ENCODE assay signal across 24 mouse cellular contexts in the genomic region with DNA sequence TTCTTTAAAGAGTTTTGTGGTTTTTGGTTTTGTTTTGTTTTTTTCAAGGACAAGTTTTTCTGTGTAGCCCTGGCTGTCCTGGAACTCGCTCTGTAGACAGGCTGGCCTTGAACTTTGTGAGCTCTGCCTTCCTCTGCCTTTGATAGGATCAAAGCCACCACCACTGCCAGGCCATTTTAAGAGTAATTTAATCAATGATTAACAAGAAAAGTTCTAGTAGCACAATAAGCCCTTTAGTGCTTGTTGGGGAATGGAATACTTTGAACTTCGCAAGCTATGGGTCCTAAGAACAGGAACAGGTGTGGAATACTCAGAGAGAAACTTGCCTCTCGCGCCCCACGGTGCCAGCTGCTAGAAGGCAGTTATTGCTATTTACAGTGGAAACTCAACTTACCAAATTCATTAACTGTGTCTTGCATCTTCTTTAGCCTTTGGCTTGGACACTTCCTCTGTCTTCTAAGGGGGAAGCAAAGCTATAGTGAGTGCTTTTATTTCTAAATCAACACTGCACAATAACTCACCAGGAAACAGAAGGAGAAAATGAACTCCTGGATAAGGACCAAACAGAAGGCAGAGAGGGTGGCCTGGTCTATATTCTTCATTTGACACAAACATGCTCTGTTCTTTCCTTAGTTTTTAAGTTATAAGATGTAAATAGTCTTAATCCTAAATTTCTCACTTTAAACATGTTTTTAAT. TPM values are rescaled to one million over a fixed set of nuclear protein-coding genes. Genes with fewer than 3 reads are reported as not detected.
DNase-seq lines count a peak whose midpoint lies in the region; TF ChIP-seq lines count a peak whose summit lies in the region.
"Had no signal": no experiment of that assay in that cellular context is flagged by ENCODE, and none has a peak within 500 bp of the region (broad histone marks: within the 10 kb centered on the region; RNA-seq: fewer than 3 reads in every experiment).

No protein-coding gene starts in this region.

- H3K79me2 ChIP-seq in MEL (ENCODE audit: control insufficient read depth, insufficient read depth, low read length, poor library complexity) = no peaks in the 10 kb centered on the region

- DNase-seq in kidney, adult 9 months = peak; percentile 9
- no peak for DNase-seq in kidney, postnatal 25 days
- peak; percentile 14 for DNase-seq in MEL (ENCODE audit: low read depth, low spot score)
- peak; percentile 3 to 29 for DNase-seq in adrenal gland, postnatal 36 days
- DNase-seq in gastrocnemius, adult 18-20 months (ENCODE audit: low spot score) = no peak
- no peak for DNase-seq in thymus, postnatal 14 days
- DNase-seq: cerebellum, adult 2 months; cerebellum, postnatal 36 days; gastrocnemius, postnatal 36 days; heart, adult 18-20 months; heart, postnatal 36 days; kidney, adult 18-20 months; layer of hippocampus, postnatal 36 days; liver; right cerebral cortex, postnatal 4 days had no signal

- H3K4me3 ChIP-seq in MEL (ENCODE audit: control insufficient read depth in 1 of 2, insufficient read depth in 1 of 2, low read depth in 2 of 2, low read length in 2 of 2) = no peak overlapping the region
- H3K4me3 ChIP-seq: forebrain, embryonic 13.5 days; hindbrain, embryonic 12.5 days; lung, embryonic 15.5 days; midbrain, embryonic 10.5 days; midbrain, embryonic 15.5 days had no signal

- TF ChIP-seq CTCF in MEL (IDR thresholded peaks at IDR 0.05 in 2 of 3, conservative IDR thresholded peaks at IDR 0.05 in 1 of 3; ENCODE audit: control insufficient read depth in 1 of 3, insufficient read depth in 1 of 3, low read depth in 2 of 3, low read length in 3 of 3, poor library complexity in 1 of 3, severe bottlenecking in 1 of 3) = no peak

- H3K27ac ChIP-seq in MEL (ENCODE audit: control insufficient read depth, low read depth, low read length) = peak overlapping the region; percentile 19; the same call in 1 of the 2 replicates
- H3K27ac ChIP-seq: forebrain, embryonic 13.5 days; hindbrain, embryonic 12.5 days; hindbrain, postnatal 0 days; kidney, postnatal 0 days; lung, embryonic 15.5 days; midbrain, embryonic 10.5 days; midbrain, embryonic 15.5 days had no signal

- TF ChIP-seq RAD21 in MEL (IDR thresholded peaks at IDR 0.05; ENCODE audit: low read depth, low read length) = no peak

- H3K9ac ChIP-seq in MEL (ENCODE audit: control insufficient read depth, low read depth, low read length, poor library complexity, severe bottlenecking) = no peak overlapping the region
- H3K9ac ChIP-seq: forebrain, embryonic 13.5 days; hindbrain, embryonic 12.5 days; lung, embryonic 15.5 days; midbrain, embryonic 15.5 days had no signal

- TF ChIP-seq EP300 in MEL (IDR thresholded peaks at IDR 0.05; ENCODE audit: low read depth in 1 of 2, low read length in 2 of 2) = no peak

- H3K4me1 ChIP-seq in MEL (ENCODE audit: control insufficient read depth in 1 of 2, insufficient read depth in 2 of 2, low read length in 2 of 2) = peaks cover 4 to 11% of the 10 kb centered on the region in 2 experiments; a peak in 3 of 4 replicates
- H3K4me1 ChIP-seq: forebrain, embryonic 13.5 days; hindbrain, embryonic 12.5 days; lung, embryonic 15.5 days; midbrain, embryonic 10.5 days; midbrain, embryonic 15.5 days had no signal

- TF ChIP-seq POLR2A in MEL (IDR thresholded peaks at IDR 0.05; ENCODE audit: control insufficient read depth in 1 of 2, insufficient read depth in 1 of 2, low read depth in 1 of 2, low read length in 2 of 2, poor library complexity in 1 of 2) = no peak

- H3K9me3 ChIP-seq in MEL (replicated peaks; ENCODE audit: insufficient read depth, low read length) = no peaks in the 10 kb centered on the region
- H3K9me3 ChIP-seq: forebrain, embryonic 13.5 days; G1E; hindbrain, embryonic 12.5 days; lung, embryonic 15.5 days; midbrain, embryonic 10.5 days; midbrain, embryonic 15.5 days had no signal

- H3K27me3 ChIP-seq in MEL (ENCODE audit: control insufficient read depth in 1 of 2, insufficient read depth in 2 of 2, low read length in 2 of 2) = no peaks in the 10 kb centered on the region
- H3K27me3 ChIP-seq: forebrain, embryonic 13.5 days; hindbrain, embryonic 12.5 days; lung, embryonic 15.5 days; midbrain, embryonic 15.5 days; Patski had no signal

- H3K36me3 ChIP-seq in MEL (ENCODE audit: control insufficient read depth in 1 of 2, insufficient read depth in 2 of 2, low read length in 2 of 2) = peaks cover 0 to 11% of the 10 kb centered on the region in 2 experiments; a peak in 3 of 4 replicates
- H3K36me3 ChIP-seq: hindbrain, embryonic 12.5 days; midbrain, embryonic 10.5 days; midbrain, embryonic 15.5 days had no signal

TF ChIP-seq in MEL, 35 proteins besides CTCF, POLR2A, EP300 and RAD21:
- TF ChIP-seq TAL1 (IDR thresholded peaks at IDR 0.05; ENCODE audit: low read length) (no peak), NELFE (IDR thresholded peaks at IDR 0.05; ENCODE audit: low read depth, low read length) (no peak), TBP (IDR thresholded peaks at IDR 0.05; ENCODE audit: low read depth, low read length) (no peak), MXI1 (IDR thresholded peaks at IDR 0.05; ENCODE audit: low read depth, low read length) (no peak), CHD2 (IDR thresholded peaks at IDR 0.05; ENCODE audit: low read length) (no peak), KAT2A (conservative IDR thresholded peaks at IDR 0.05; ENCODE audit: low read depth, low read length) (no peak), ZMIZ1 (IDR thresholded peaks at IDR 0.05; ENCODE audit: low read depth, low read length) (no peak), MYB (IDR thresholded peaks at IDR 0.05; ENCODE audit: low read depth, low read length) (no peak), NRF1 (IDR thresholded peaks at IDR 0.05; ENCODE audit: insufficient read depth, low read depth, low read length, poor library complexity, severe bottlenecking) (no peak), RCOR1 (IDR thresholded peaks at IDR 0.05; ENCODE audit: low read depth, low read length) (no peak), MAZ (IDR thresholded peaks at IDR 0.05; ENCODE audit: low read depth, low read length) (no peak), ZKSCAN1 (IDR thresholded peaks at IDR 0.05; ENCODE audit: low read depth, low read length) (no peak), GABPA (IDR thresholded peaks at IDR 0.05; ENCODE audit: low read depth, low read length) (no peak), ETS1 (IDR thresholded peaks at IDR 0.05; ENCODE audit: low read depth, low read length) (no peak), SMC3 (IDR thresholded peaks at IDR 0.05; ENCODE audit: low read depth, low read length) (no peak), GATA1 (IDR thresholded peaks at IDR 0.05; ENCODE audit: low read depth, low read length) (no peak)

RNA-seq across cellular contexts. Expression of a gene that starts 56.3 kb away (rescaled TPM):
- 6.6 and 11.4 TPM in 2 replicates for total RNA-seq in MEL (2012; rRNA removed)
- polyA plus RNA-seq in MEL (2012; ENCODE audit: insufficient read depth in 1 of 2, insufficient read length in 2 of 2, low read depth in 1 of 2, low replicate concordance in 2 of 2, missing spikeins in 1 of 2) = 10 to 100 TPM in 1 of 2 experiments, 1 to 10 TPM in 1; 9.7 to 48.3 TPM
- 10 to 100 TPM; 80.0 to 92.4 TPM for total RNA-seq in adrenal gland, postnatal 36 days (2021)
- 10 to 100 TPM; 20.5 to 30.9 TPM for total RNA-seq in gastrocnemius, adult 18-20 months (2021)

Comparison
In these comparisons a context has a peak if more than half of its experiments do, and no peak if none do; other contexts are left out.
1. DNase-seq: peak in kidney, adult 9 months (single experiment), MEL (single experiment) and adrenal gland, postnatal 36 days (2 of 2); none in kidney, postnatal 25 days (0 of 2), gastrocnemius, adult 18-20 months (single experiment) and thymus, postnatal 14 days (single experiment).